Mouse (Mus musculus) midbrain, embryonic 10.5 days (tissue): ENCODE measurements around the gene Rhox2f. TPM values are rescaled to one million over a fixed set of nuclear protein-coding genes. Genes with fewer than 3 reads are reported as not detected.
"Not testable (repeated sequence)": the region's sequence is repeated elsewhere in the genome, so short reads cannot be mapped to it uniquely, and the experiment has no call there.

Experiments
- DNase-seq: peaks from one replicate; pipeline ENCODE4 v3.0.0-alpha.2; 2017; ENCODE audit warnings: low spot score
- H3K27ac ChIP-seq: fragments of 300-500 bp; sonication (generic); replicated peaks from 2 replicates; pipeline ENCODE4 v1.5.1; 2016; ENCODE audit warnings: mild to moderate bottlenecking
- H3K27me3 ChIP-seq: fragments of 300-500 bp; sonication (generic); 2 replicates; pipeline ENCODE4 v1.6.1; 2016; ENCODE audit warnings: low read depth, mild to moderate bottlenecking; ENCODE audit not compliant: poor library complexity, severe bottlenecking
- H3K36me3 ChIP-seq: fragments of 300-500 bp; sonication (generic); 2 replicates; pipeline ENCODE4 v1.6.1; 2016; ENCODE audit warnings: mild to moderate bottlenecking, moderate library complexity
- H3K4me1 ChIP-seq: fragments of 300-500 bp; sonication (generic); 2 replicates; pipeline ENCODE4 v1.6.1; 2016
- H3K4me3 ChIP-seq: fragments of 300-500 bp; sonication (generic); 2 replicates; pipeline ENCODE4 v1.5.1; 2016; ENCODE audit warnings: mild to moderate bottlenecking, moderate library complexity
- H3K9me3 ChIP-seq: fragments of 300-500 bp; sonication (generic); replicated peaks from 2 replicates; pipeline ENCODE4 v1.6.1; 2016; ENCODE audit warnings: mild to moderate bottlenecking
- WGBS: fragments of 180-500 bp; shearing (Covaris S2); methylation state at CpG from one replicate; pipeline ENCODE4 v1.1.7; 2016; 5-methylcytosine and 5-hydroxymethylcytosine counted together
- polyA plus RNA-seq: library from polyadenylated mRNA; unstranded; fragments of >200 nt; fragmentation: Nextera tagmentation; extraction: Ambion mirVana; gene quantifications from 2 replicates; pipeline ENCODE4 v1.2.1, GENCODE M21; 2016

Gene Rhox2f
- 0.24 TPM in 1 of 2 replicates, not detected in the other for polyA plus RNA-seq

DNA sequence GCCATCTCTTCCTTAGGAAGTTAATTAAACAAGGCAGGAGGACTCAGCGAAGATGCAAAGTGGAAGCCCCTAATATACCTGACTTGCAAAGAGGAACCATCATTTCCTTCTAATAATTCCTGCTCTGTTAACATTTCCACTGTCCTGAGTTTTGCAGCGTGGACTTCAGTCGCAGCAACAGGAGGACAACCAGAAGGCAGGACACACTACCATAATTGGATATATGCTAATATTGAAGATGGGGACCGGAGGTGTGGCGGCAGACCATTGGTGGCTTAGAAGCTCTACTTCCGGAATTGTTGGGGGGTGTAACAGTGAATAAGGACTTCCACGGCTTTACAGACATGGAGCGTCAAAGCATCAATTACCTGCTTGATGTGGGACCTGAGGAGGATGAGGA lies at the start of gene Rhox2f:
Gene Rhox2f (plus strand): TSS at position 301 of the 400 bp plus-strand sequence.
- not testable (repeated sequence) for H3K27me3 ChIP-seq, H3K27ac ChIP-seq, DNase-seq, H3K9me3 ChIP-seq, H3K36me3 ChIP-seq, H3K4me3 ChIP-seq, H3K4me1 ChIP-seq
- WGBS, result 91% methylated on average over 8 of the region's 8 CpGs

DNA sequence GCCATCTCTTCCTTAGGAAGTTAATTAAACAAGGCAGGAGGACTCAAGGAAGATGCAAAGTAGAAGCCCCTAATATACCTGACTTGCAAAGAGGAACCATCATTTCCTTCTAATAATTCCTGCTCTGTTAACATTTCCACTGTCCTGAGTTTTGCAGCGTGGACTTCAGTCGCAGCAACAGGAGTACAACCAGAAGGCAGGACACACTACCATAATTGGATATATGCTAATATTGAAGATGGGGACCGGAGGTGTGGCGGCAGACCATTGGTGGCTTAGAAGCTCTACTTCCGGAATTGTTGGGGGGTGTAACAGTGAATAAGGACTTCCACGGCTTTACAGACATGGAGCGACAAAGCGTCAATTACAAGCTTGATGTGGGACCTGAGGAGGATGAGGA lies 41.1 kb upstream of the Rhox2f start, which contains the start of gene Rhox2e:
Gene Rhox2e (plus strand): TSS at position 301 of the 400 bp plus-strand sequence.
- not testable (repeated sequence) for H3K27me3 ChIP-seq, H3K36me3 ChIP-seq, H3K4me1 ChIP-seq, DNase-seq, H3K9me3 ChIP-seq, H3K4me3 ChIP-seq, H3K27ac ChIP-seq
- WGBS, result 98% methylated on average over 2 of the region's 8 CpGs

DNA sequence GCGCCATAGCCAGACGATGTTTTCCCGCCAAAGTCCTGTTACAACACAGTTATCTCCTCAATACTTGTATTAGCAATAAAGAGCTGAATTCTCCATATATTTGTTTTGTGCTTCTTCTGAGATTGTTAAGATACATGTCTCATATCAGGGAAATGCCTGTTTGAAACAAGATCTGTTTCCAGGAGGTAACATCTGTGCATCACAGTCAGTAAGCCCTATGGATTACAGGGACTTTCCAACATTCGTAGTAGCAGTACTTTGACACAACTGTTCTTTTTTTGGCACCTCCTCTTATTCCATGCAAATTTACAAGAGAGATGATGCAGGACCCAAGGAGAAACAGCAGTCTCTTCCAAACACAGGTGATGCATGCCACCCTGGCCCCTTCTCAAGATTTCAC lies 29.5 kb upstream of the Rhox2f start, which contains the start of gene Rhox3e:
Gene Rhox3e (plus strand): TSS at position 301 of the 400 bp plus-strand sequence.
- H3K9me3 ChIP-seq, H3K36me3 ChIP-seq, DNase-seq, H3K4me3 ChIP-seq, H3K4me1 ChIP-seq, H3K27ac ChIP-seq, H3K27me3 ChIP-seq: not testable (repeated sequence)
- WGBS, result no CpG with 5 or more reads among the region's 4 CpGs

DNA sequence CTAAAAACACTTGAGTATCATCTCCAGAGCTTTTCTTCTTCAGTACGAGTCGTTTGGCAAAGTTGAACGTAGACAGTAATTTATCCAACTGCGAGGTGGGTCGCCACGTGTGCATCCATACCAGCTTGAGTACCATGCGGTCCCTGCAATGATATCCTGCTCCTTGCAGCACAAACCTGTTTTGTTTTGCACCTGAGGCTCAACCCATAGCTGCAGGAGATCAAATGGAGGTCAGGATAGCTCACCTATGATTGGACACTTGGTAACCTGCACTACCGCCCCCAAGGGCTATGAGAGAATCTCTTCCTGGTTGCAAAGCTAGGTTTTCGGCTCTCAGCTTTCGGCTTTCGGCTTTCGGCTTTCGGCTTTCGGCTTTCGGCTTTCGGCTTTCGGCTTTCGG lies 14.1 kb upstream of the Rhox2f start, which contains the start of gene Rhox4e:
Gene Rhox4e (plus strand): TSS at position 301 of the 400 bp plus-strand sequence.
- H3K36me3 ChIP-seq, H3K4me3 ChIP-seq, H3K27ac ChIP-seq, H3K9me3 ChIP-seq, DNase-seq, H3K4me1 ChIP-seq, H3K27me3 ChIP-seq: not testable (repeated sequence)
- WGBS, result 97% methylated on average over 11 of the region's 18 CpGs

DNA sequence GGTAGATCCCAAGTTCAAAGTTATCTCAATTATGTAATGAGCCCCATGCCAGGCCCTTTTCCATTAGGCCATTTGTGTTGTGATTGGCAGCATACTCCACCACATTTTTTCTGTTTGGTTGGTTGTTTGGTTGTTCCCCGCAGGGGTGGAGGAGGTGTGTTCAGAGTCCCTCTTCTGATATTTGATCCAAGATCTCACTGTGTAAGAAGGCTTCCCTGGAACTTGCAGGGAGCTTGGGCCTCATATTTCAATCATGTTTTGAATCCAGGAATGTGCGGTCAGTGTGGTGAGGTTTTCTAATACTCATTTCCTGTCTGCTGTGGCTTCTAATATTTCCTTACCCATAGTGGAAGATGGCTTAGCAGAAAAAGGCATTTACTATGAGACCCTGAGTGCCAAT lies 1.4 kb downstream of the Rhox2f start:
- not testable (repeated sequence) for H3K4me1 ChIP-seq, H3K9me3 ChIP-seq, DNase-seq, H3K36me3 ChIP-seq, H3K4me3 ChIP-seq, H3K27me3 ChIP-seq, H3K27ac ChIP-seq
- WGBS, result 67% methylated on average over 2 of the region's 2 CpGs

DNA sequence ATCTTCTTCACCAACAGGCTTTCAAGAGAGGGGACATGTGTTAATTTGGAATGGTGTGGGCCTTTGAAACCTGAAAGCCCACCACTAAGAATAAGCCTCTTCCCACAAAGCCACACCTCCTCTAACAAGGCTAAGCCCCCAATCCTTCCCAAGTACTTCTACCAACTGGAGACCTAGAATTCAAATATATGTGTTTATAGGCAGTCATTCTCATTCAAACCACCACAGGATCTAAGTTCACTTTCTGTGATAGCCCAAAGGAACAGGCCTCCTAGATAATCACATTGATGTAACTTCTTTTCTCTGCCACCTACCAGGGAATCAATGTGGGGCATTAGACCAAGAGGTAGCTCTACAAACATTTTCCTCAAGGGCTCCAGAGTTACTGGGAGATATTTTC lies 9.5 kb downstream of the Rhox2f start, which contains the start of gene Rhox3f:
Gene Rhox3f (plus strand): TSS at position 301 of the 400 bp plus-strand sequence.
- not testable (repeated sequence) for H3K27me3 ChIP-seq, H3K27ac ChIP-seq, H3K4me1 ChIP-seq, H3K4me3 ChIP-seq, H3K9me3 ChIP-seq, DNase-seq, H3K36me3 ChIP-seq

DNA sequence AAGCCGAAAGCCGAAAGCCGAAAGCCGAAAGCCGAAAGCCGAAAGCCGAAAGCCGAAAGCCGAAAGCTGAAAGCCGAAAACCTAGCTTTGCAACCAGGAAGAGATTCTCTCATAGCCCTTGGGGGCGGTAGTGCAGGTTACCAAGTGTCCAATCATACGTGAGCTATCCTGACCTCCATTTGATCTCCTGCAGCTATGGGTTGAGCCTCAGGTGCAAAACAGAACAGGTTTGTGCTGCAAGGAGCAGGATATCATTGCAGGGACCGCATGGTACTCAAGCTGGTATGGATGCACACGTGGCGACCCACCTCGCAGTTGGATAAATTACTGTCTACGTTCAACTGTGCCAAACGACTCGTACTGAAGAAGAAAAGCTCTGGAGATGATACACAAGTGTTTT lies 36.4 kb downstream of the Rhox2f start, which contains the start of gene Rhox4f:
Gene Rhox4f (minus strand): TSS at position 101 of the 400 bp plus-strand sequence.
- not testable (repeated sequence) for H3K27ac ChIP-seq

More for the DNA sequence above, 36.4 kb downstream of the Rhox2f start, which contains the start of gene Rhox4f:
- not testable (repeated sequence) for DNase-seq, H3K27me3 ChIP-seq, H3K4me3 ChIP-seq, H3K36me3 ChIP-seq, H3K4me1 ChIP-seq, H3K9me3 ChIP-seq
- 95% methylated on average over 18 of the region's 19 CpGs for WGBS

Other genes starting within 250 kb of the Rhox2f start
- gene Rhox3a2, start 191.4 kb upstream of the Rhox2f start, polyA plus RNA-seq, result not detected in 2 replicates
- 0.20 and 0.21 TPM in 2 replicates for gene Rhox4a2, start 180.6 kb upstream of the Rhox2f start, polyA plus RNA-seq
- not detected in 2 replicates for gene Rhox2b, start 159.3 kb upstream of the Rhox2f start, polyA plus RNA-seq
- gene Rhox4b, start 138.9 kb upstream of the Rhox2f start, polyA plus RNA-seq, result 0.20 and 0.48 TPM in 2 replicates
- gene Rhox2c, start 117.7 kb upstream of the Rhox2f start, polyA plus RNA-seq, result 0.57 TPM in 1 of 2 replicates, not detected in the other
- not detected in 2 replicates for gene Rhox3c, start 112.8 kb upstream of the Rhox2f start, polyA plus RNA-seq
- gene Rhox4c, start 91.1 kb upstream of the Rhox2f start, polyA plus RNA-seq, result not detected in 2 replicates
- gene Rhox2d, start 78.0 kb upstream of the Rhox2f start, polyA plus RNA-seq, result not detected in 2 replicates
- gene Rhox4d, start 57.0 kb upstream of the Rhox2f start, polyA plus RNA-seq, result 0.14 TPM in 1 of 2 replicates, not detected in the other
- 0.25 TPM in 1 of 2 replicates, not detected in the other for gene Rhox2e, start 41.0 kb upstream of the Rhox2f start, polyA plus RNA-seq
- not detected in 2 replicates for gene Rhox3e, start 29.4 kb upstream of the Rhox2f start, polyA plus RNA-seq
- gene Rhox4e, start 14.0 kb upstream of the Rhox2f start, polyA plus RNA-seq, result not detected in 2 replicates
- gene Rhox3f, start 9.6 kb downstream of the Rhox2f start, polyA plus RNA-seq, result not detected in 2 replicates
- gene Rhox4f, start 36.3 kb downstream of the Rhox2f start, polyA plus RNA-seq, result not detected in 2 replicates
- not detected in 2 replicates for gene Rhox3g, start 57.2 kb downstream of the Rhox2f start, polyA plus RNA-seq
- gene Rhox2g, start 72.1 kb downstream of the Rhox2f start, polyA plus RNA-seq, result not detected in 2 replicates
- not detected in 2 replicates for gene Rhox4g, start 79.9 kb downstream of the Rhox2f start, polyA plus RNA-seq
- not detected in 2 replicates for gene Rhox3h, start 97.4 kb downstream of the Rhox2f start, polyA plus RNA-seq
- not detected in 2 replicates for gene Rhox2h, start 101.9 kb downstream of the Rhox2f start, polyA plus RNA-seq
- 1.8 and 1.9 TPM in 2 replicates for gene Rhox5, start 233.4 kb downstream of the Rhox2f start, polyA plus RNA-seq